Mouse (Mus musculus) embryonic facial prominence, embryonic 11.5 days (tissue): ENCODE results near the gene Dph7. TPM values are rescaled to one million over a fixed set of nuclear protein-coding genes. Genes with fewer than 3 reads are reported as not detected.

Experiments used
- ATAC-seq: fragments of 200-750 bp; cut with Nextera tagmentation; replicated peaks from 2 replicates; pipeline ENCODE4 v1.8.0; 2017; ENCODE audit warnings: low read depth; ENCODE audit not compliant: insufficient number of reproducible peaks, low FRiP score, low TSS enrichment
- DNase-seq: peaks from one replicate; pipeline ENCODE4 v3.0.0-alpha.2; 2015; ENCODE audit warnings: low spot score
- H3K27ac ChIP-seq: fragments of 300-500 bp; sonication (generic); replicated peaks from 2 replicates; pipeline ENCODE4 v1.5.1; 2014; ENCODE audit warnings: mild to moderate bottlenecking, low read depth, low read length, control low read depth
- H3K27me3 ChIP-seq: fragments of 300-500 bp; sonication (generic); 2 replicates; pipeline ENCODE4 v1.6.1; 2014; ENCODE audit warnings: mild to moderate bottlenecking, low read length, moderate library complexity, mixed read lengths; ENCODE audit not compliant: control insufficient read depth, insufficient read depth
- H3K36me3 ChIP-seq: fragments of 300-500 bp; sonication (generic); replicated peaks from 2 replicates; pipeline ENCODE4 v1.6.1; 2014; ENCODE audit warnings: low read depth, mild to moderate bottlenecking, low read length, moderate library complexity, mixed read lengths; ENCODE audit not compliant: control insufficient read depth, insufficient read depth
- H3K4me1 ChIP-seq: fragments of 300-500 bp; sonication (generic); 2 replicates; pipeline ENCODE4 v1.6.1; 2014; ENCODE audit warnings: low read length, mixed read lengths; ENCODE audit not compliant: control insufficient read depth, insufficient read depth
- H3K4me2 ChIP-seq: fragments of 300-500 bp; sonication (generic); 2 replicates; pipeline ENCODE4 v1.6.1; 2014; ENCODE audit warnings: low read depth, mild to moderate bottlenecking, control low read depth, low read length, moderate library complexity
- H3K4me3 ChIP-seq: fragments of 300-500 bp; sonication (generic); 2 replicates; pipeline ENCODE4 v1.5.1; 2014; ENCODE audit warnings: low read depth, low read length, control low read depth
- H3K9ac ChIP-seq: fragments of 300-500 bp; sonication (generic); replicated peaks from 2 replicates; pipeline ENCODE4 v1.6.1; 2014; ENCODE audit warnings: mild to moderate bottlenecking, control low read depth, low read length
- H3K9me3 ChIP-seq: fragments of 300-500 bp; sonication (generic); replicated peaks from 2 replicates; pipeline ENCODE4 v1.6.1; 2016; ENCODE audit warnings: mild to moderate bottlenecking, low read length, inconsistent platforms, mixed read lengths; ENCODE audit not compliant: control insufficient read depth
- WGBS: fragments of 180-500 bp; shearing (Covaris S2); extraction: QIAGEN DNeasy Blood & Tissue Kit; methylation state at CpG from one replicate; pipeline ENCODE4 v1.1.7; 2014; 5-methylcytosine and 5-hydroxymethylcytosine counted together
- polyA plus RNA-seq: library from polyadenylated mRNA; unstranded; fragments of >200 nt; fragmentation: Nextera tagmentation; extraction: Ambion mirVana; gene quantifications from 2 replicates; pipeline ENCODE4 v1.2.1, GENCODE M21; 2014

The Dph7 gene
- polyA plus RNA-seq, 1 experiment from 2014 or later: 33.8 TPM

DNA sequence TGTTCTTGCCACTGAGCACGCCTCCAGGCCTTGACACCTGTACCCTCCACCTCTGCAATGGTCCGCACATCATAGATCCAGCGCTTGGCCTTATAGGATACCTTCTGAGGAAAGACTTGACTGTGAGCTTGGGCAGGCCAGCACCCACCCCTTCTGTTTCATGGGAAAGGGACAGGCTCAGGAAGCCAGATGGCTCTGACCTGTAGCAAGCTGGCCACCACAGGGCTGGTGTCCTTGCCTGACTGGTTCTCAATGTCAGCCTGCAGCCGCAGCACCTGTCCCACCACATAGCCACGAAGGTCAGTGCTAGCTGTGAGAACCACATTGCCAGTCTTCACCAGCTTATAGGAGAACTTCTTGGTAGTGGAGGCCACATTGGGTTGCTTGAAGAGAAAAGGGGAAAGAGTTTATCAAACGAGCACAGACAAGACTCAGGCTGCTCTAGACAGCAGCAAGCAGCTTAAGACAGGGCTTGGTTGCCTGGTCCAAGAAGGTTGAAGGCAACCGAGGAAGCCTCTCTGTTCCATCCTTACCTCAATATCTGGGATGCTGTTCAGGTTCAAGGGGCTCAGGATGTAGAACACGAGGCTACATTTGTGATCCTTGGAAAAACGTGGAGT, 35.7 kb upstream of the Dph7 start:
- Histone ChIP-seq H3K27me3 (no peaks in the 10 kb centered on the region), H3K36me3 (no peaks in the 10 kb centered on the region), H3K9ac (no peak overlapping the region), H3K4me1 (no peaks in the 10 kb centered on the region), H3K9me3 (no peaks in the 10 kb centered on the region), H3K27ac (no peak overlapping the region), H3K4me3 (no peak overlapping the region), H3K4me2 (no peak overlapping the region)
- ATAC-seq: no peak
- DNase-seq: no peak
- WGBS: 86% methylated on average over 9 of the region's 9 CpGs

DNA sequence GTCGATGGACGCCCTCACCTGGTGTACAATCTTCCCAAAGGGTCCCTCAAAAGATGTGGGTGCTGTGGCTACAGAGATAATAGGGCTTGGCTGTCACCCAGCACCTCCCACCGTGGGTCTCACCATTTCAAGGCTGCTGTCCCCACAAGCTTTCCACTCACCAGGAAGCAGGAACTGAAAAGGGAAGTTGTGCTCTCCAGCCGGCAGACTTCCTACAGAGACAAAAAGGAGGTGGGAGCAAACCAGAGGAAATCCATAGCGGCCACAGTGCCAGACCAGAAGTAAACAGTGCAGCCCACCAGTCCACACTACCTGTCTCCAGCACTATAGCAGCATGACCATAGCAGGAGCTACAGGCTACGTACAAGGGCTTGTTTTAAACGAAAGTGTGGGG, 35.2 kb upstream of the Dph7 start:
- Histone ChIP-seq H3K9ac (no peak overlapping the region), H3K9me3 (no peaks in the 10 kb centered on the region), H3K4me2 (no peak overlapping the region), H3K36me3 (no peaks in the 10 kb centered on the region), H3K4me3 (no peak overlapping the region), H3K4me1 (no peaks in the 10 kb centered on the region), H3K27ac (no peak overlapping the region), H3K27me3 (no peaks in the 10 kb centered on the region)
- DNase-seq (no peak), ATAC-seq (no peak)
- 73% methylated on average over 7 of the region's 7 CpGs for WGBS

DNA sequence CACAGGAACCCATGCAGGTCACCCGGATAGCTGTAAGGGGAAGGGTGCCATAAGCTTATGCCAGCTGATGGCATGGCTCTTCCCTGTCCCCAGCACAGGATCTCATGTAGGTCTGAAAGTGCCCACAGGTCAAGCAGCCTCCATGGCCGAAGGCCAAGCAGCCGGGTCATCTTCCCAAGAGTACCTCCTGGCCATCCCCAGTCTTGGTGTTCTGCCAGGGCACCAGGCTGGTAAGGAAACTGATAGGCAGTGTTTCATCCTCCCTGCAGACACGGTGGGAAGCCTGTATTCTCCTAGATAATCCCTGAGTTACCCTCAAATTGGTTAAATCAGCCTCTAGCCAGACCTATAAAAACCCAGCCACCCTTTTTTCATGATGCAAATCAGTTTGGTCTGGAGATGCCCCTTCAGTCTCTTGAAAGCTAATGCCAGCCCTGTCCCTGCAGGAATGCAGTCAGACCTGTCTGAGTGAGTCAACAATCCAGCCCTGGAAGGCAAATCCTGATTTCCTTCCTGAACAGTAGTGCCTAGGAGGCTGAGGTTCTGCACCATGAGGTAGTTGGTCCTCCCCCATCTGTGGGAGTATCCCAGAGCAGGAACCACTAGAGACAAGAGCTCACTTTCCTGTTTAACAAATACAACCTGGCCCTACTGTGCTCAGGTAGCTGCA, 34.3 kb upstream of the Dph7 start:
- H3K4me3 ChIP-seq: no peak overlapping the region
- ATAC-seq: 0 out of 2 replicates have a peak, but pooled peaks have one; percentile 26
- no peaks in the 10 kb centered on the region for H3K27me3 ChIP-seq
- no peak overlapping the region for H3K9ac ChIP-seq
- no peak overlapping the region for H3K27ac ChIP-seq
- 64% methylated on average over 4 of the region's 4 CpGs for WGBS
- H3K36me3 ChIP-seq: no peaks in the 10 kb centered on the region
- H3K9me3 ChIP-seq: no peaks in the 10 kb centered on the region
- DNase-seq: peak; percentile 43
- no peak overlapping the region for H3K4me2 ChIP-seq
- H3K4me1 ChIP-seq: no peaks in the 10 kb centered on the region

DNA sequence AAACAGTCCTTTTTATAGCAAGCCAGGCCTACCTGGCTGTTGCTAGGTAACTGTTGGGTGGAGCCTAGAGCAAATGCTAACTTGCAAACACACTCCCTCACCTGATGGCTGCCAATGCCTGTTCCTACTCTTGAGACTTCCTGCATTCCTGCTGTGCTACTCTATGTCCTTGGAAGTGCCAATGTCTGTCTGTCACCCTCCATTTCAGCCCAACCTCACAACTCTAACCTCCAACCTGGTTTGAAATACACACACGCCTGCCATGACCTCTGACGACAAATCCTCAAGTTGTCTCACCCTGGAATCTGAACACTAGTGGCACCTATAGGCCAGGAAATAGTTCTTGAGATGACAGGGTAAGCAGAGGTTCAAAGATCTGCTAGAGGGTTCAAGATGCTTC, 33.1 kb upstream of the Dph7 start:
- Histone ChIP-seq H3K9me3 (no peaks in the 10 kb centered on the region), H3K4me2 (no peak overlapping the region), H3K27ac (no peak overlapping the region), H3K4me1 (no peaks in the 10 kb centered on the region), H3K9ac (no peak overlapping the region), H3K36me3 (no peaks in the 10 kb centered on the region), H3K4me3 (no peak overlapping the region), H3K27me3 (no peaks in the 10 kb centered on the region)
- 62% methylated on average over 2 of the region's 2 CpGs for WGBS
- DNase-seq (no peak), ATAC-seq (no peak)

DNA sequence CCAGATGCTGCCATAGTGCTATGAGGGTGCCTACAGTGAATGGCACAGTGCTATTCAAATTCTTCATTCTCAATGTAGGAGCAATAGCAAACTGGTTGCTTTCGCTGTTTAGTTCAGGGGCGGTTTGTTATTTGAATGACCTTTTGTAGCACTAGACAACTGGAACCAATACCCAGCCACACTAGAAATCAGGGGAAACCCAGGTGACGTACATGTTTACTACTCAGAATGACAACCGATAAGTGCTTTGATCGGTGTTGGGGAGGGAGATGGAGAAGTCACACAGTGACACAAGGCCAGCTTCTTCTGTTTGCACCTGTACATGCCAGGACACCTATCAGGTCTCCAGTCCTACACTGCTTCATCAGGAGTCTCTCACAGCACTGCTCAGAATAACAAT, 32.6 kb upstream of the Dph7 start:
- H3K4me1 ChIP-seq: no peaks in the 10 kb centered on the region
- no peaks in the 10 kb centered on the region for H3K9me3 ChIP-seq
- no peak overlapping the region for H3K27ac ChIP-seq
- no peaks in the 10 kb centered on the region for H3K36me3 ChIP-seq
- H3K4me3 ChIP-seq: no peak overlapping the region
- DNase-seq: no peak
- H3K27me3 ChIP-seq: no peaks in the 10 kb centered on the region
- no peak for ATAC-seq
- H3K9ac ChIP-seq: no peak overlapping the region
- no peak overlapping the region for H3K4me2 ChIP-seq
- WGBS: 87% methylated on average over 5 of the region's 5 CpGs

DNA sequence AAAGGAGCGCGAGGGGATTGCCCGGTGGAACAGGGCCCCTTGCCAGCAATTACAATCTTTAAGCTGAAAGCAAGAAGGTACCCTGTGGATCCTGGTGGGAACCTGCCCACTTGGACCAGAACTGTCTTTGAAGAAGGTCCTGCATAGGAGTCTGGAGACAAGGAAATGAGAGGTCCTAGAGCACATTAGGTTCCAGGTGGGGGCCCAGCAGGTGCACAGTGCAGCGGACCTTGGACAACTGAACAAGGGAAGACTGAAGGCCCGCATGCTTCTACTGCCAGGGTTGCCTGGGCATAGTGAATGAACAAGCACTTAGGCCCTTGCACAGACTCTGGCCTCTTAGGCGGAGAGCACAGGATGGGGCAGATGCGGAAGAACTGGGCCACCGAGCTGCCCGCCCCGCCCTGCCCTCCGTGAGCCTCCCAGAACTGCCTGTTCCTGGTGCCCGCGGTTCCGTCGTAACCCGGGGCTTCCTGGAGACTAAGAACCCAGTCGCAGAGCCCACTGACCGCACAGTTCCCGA, 27.7 kb upstream of the Dph7 start:
- Histone ChIP-seq H3K27me3 (no peaks in the 10 kb centered on the region), H3K9ac (peak overlapping the region; percentile 66), H3K27ac (0 out of 2 replicates have a peak overlapping the region, but pooled peaks have one; percentile 13), H3K4me1 (no peaks in the 10 kb centered on the region), H3K36me3 (no peaks in the 10 kb centered on the region), H3K4me2 (peak overlapping the region; percentile 95), H3K4me3 (peak overlapping the region; percentile 58), H3K9me3 (no peaks in the 10 kb centered on the region)
- ATAC-seq: peak; percentile 54
- WGBS: 4% methylated on average over 19 of the region's 19 CpGs
- DNase-seq: peak; percentile 11

DNA sequence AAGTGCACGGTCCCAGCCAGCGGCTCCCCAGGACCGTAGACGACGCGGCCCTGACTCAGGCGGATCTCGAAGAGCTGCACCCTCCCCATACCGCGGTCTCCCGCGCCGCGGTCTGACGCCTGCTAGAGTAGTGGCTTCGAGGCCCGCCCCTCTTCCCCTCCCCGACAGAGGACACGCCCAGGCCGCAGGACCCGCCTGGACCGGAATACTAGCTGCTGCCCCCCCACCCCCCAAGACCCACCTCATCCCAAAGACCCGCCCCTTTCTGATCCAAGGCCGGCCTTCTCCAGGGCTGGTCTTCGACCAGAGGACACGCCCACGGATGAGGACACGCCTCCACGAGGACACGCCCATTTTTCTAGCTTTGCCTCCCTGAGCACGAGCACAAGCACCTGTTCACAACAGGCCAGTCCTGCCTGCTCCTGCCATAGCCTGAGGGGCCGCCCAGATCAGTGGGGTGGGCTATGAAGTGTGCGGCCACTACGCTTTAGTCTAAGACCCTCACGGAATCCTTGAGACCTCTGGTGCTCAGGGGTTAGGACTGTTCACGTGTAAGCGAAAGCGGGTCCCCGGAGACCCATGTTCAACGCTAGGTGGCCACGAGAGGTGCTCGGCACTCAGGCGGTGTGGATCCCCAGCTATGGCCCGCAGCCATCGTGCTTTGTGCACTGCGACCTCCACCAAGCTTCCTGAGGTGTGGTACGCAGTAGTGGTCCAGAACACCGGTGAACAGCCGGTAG, 27.0 kb upstream of the Dph7 start, which contains the start of gene Arrdc1:
Gene Arrdc1 (minus strand): TSS at position 196 of the 740 bp plus-strand sequence.
- Histone ChIP-seq H3K36me3 (no peaks in the 10 kb centered on the region), H3K4me3 (peak within 1 kb of the TSS; percentile 58), H3K9ac (peak within 1 kb of the TSS; percentile 66), H3K27ac (0 out of 2 replicates have a peak within 1 kb of the TSS, but pooled peaks have one; percentile 13), H3K4me1 (no peaks in the 10 kb centered on the region), H3K4me2 (peak within 1 kb of the TSS; percentile 95), H3K9me3 (no peaks in the 10 kb centered on the region), H3K27me3 (no peaks in the 10 kb centered on the region)
- under 1% methylated on average over 38 of the region's 49 CpGs for WGBS
- ATAC-seq: peak; percentile 95
- DNase-seq: peak; percentile 95
